Mouse (Mus musculus): ENCODE data around the gene Hcrt.

Gene Hcrt

GRCm38 (mm10) chr11:100767871-100768270 lies 5.1 kb upstream of the Hcrt start:
- DNase-seq (ENCODE audit: low spot score in 2 of 2) = no peak

GRCm38 (mm10) chr11:100766726-100767125 lies 4.0 kb upstream of the Hcrt start:
- no peak for DNase-seq (ENCODE audit: low spot score in 2 of 2)

- peak; percentile 81 to 87 for DNase-seq (ENCODE audit: low spot score in 2 of 2)
Observed at GRCm38 (mm10) chr11:100761547-100762045, 1.1 kb downstream of the Hcrt start.

GRCm38 (mm10) chr11:100759611-100760233 lies 3.0 kb downstream of the Hcrt start, which contains the start of gene Kcnh4:
TSS of gene Kcnh4 (minus strand) at chr11:100759942.
- DNase-seq (ENCODE audit: low spot score in 2 of 2) = peak; percentile 73 to 88

- DNase-seq (ENCODE audit: low spot score in 2 of 2) = peak in 1 of 2 experiments; percentile 60
Observed at GRCm38 (mm10) chr11:100758707-100759610, 3.8 kb downstream of the Hcrt start.

- peak; percentile 25 to 46 for DNase-seq (ENCODE audit: low spot score in 2 of 2)
Observed at GRCm38 (mm10) chr11:100757566-100757965, 5.2 kb downstream of the Hcrt start.

- no peak for DNase-seq (ENCODE audit: low spot score in 2 of 2)
Observed at GRCm38 (mm10) chr11:100756476-100756875, 6.3 kb downstream of the Hcrt start.

- DNase-seq (ENCODE audit: low spot score in 2 of 2) = no peak
Observed at GRCm38 (mm10) chr11:100754693-100755057, 8.1 kb downstream of the Hcrt start.

GRCm38 (mm10) chr11:100754021-100754692 lies 8.6 kb downstream of the Hcrt start:
- DNase-seq (ENCODE audit: low spot score in 2 of 2) = no peak

- DNase-seq (ENCODE audit: low spot score in 2 of 2) = no peak
Observed at GRCm38 (mm10) chr11:100752294-100752693, 10.4 kb downstream of the Hcrt start.

- no peak for DNase-seq (ENCODE audit: low spot score in 2 of 2)
Observed at GRCm38 (mm10) chr11:100750127-100750526, 12.6 kb downstream of the Hcrt start.

- DNase-seq (ENCODE audit: low spot score in 2 of 2) = no peak
Observed at GRCm38 (mm10) chr11:100749469-100749868, 13.3 kb downstream of the Hcrt start.

- no peak for DNase-seq (ENCODE audit: low spot score in 2 of 2)
Observed at GRCm38 (mm10) chr11:100748620-100749019, 14.1 kb downstream of the Hcrt start.

GRCm38 (mm10) chr11:100747114-100747513 lies 15.6 kb downstream of the Hcrt start:
- DNase-seq (ENCODE audit: low spot score in 2 of 2) = no peak

GRCm38 (mm10) chr11:100746546-100746945 lies 16.2 kb downstream of the Hcrt start:
- no peak for DNase-seq (ENCODE audit: low spot score in 2 of 2)

- peak; percentile 30 to 65 for DNase-seq (ENCODE audit: low spot score in 2 of 2)
Observed at GRCm38 (mm10) chr11:100745085-100745484, 17.6 kb downstream of the Hcrt start.

GRCm38 (mm10) chr11:100741348-100741747 lies 21.4 kb downstream of the Hcrt start:
- no peak for DNase-seq (ENCODE audit: low spot score in 2 of 2)

GRCm38 (mm10) chr11:100738749-100739148 lies 24.0 kb downstream of the Hcrt start:
- no peak for DNase-seq (ENCODE audit: low spot score in 2 of 2)

GRCm38 (mm10) chr11:100738066-100738604 lies 24.6 kb downstream of the Hcrt start, which contains the start of gene Rab5c:
TSS of gene Rab5c (minus strand) at chr11:100738215.
- DNase-seq (ENCODE audit: low spot score in 2 of 2) = peak; percentile 98 to 99

- DNase-seq (ENCODE audit: low spot score in 2 of 2) = no peak
Observed at GRCm38 (mm10) chr11:100737105-100737733, 25.5 kb downstream of the Hcrt start.

GRCm38 (mm10) chr11:100736746-100737080 lies 26.0 kb downstream of the Hcrt start:
- no peak for DNase-seq (ENCODE audit: low spot score in 2 of 2)

Measured in natural killer cell, adult 2 months (primary cell).